Mouse (Mus musculus) splenic B cell, adult 2 months (primary cell): ENCODE data around the gene Tmie.
A peak's percentile ranks its signal among the peaks of the same experiment; 100 is the strongest.
"Not testable (repeated sequence)": the region's sequence is repeated elsewhere in the genome, so short reads cannot be mapped to it uniquely, and the experiment has no call there.

Experiments used
- DNase-seq: peaks from one replicate; pipeline ENCODE4 v3.0.0-alpha.2; 2011; ENCODE audit warnings: low read depth, low spot score
- H3K27me3 ChIP-seq: 2 replicates; pipeline ENCODE4 v1.6.1; 2012; ENCODE audit warnings: mild to moderate bottlenecking, low read length, moderate library complexity, mixed read lengths; ENCODE audit not compliant: control insufficient read depth, poor library complexity, insufficient read depth, severe bottlenecking
- H3K36me3 ChIP-seq: 2 replicates; pipeline ENCODE4 v1.6.1; 2012; ENCODE audit warnings: mild to moderate bottlenecking, low read length, moderate library complexity, mixed read lengths; ENCODE audit not compliant: control insufficient read depth, poor library complexity, insufficient read depth, severe bottlenecking

Gene Tmie

DNA sequence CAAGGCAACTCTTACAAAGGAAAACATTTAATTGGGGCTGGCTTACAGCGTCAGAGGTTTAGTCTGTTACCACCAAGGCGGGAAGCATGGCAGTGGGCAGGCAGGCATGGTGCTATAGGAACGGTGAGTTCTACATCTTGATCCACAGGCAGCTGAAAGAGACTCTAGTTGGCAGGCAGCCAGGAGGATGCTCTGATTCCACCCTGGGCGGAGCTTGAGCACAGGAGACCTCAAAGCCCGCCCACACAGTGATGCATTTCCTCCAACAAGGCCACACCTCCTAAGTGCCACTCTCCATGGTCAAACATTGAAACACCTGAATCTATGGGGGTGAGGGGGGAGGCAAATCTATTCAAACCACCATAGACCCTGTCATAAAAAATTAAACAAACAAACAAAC is 46.9 kb downstream of the Tmie start:
- Histone ChIP-seq H3K27me3 (no peaks in the 10 kb centered on the region), H3K36me3 (no peaks in the 10 kb centered on the region)
- DNase-seq = no peak

DNA sequence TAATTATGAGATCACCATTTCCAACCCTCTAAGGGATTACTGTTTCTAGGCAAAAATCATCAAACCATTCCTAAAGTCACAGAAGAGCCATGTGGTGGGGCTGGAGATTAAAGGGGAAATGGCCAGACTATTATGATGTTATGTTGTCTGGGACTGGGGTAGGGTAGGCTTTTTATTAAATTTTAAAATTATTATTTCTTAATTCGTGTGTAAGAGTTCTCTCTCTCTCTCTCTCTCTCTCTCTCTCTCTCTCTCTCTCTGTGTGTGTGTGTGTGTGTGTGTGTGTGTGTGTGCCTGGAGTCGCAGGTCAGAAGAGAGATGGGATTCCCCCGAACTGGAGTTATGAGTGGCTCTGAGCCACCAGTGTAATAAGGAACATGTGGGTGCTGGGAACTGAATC is 53.5 kb downstream of the Tmie start, which contains the start of gene Prss43:
TSS of gene Prss43 (plus strand) at position 301 of the 400 bp plus-strand sequence.
- Histone ChIP-seq H3K36me3 (no peaks in the 10 kb centered on the region), H3K27me3 (no peaks in the 10 kb centered on the region)
- DNase-seq = no peak

- H3K27me3 ChIP-seq = no peaks in the 10 kb centered on the region
- peak; percentile 31 for DNase-seq
- H3K36me3 ChIP-seq = no peaks in the 10 kb centered on the region
Observed at GRCm38 (mm10) chr9:110825832-110826231, 54.1 kb downstream of the Tmie start.

DNA sequence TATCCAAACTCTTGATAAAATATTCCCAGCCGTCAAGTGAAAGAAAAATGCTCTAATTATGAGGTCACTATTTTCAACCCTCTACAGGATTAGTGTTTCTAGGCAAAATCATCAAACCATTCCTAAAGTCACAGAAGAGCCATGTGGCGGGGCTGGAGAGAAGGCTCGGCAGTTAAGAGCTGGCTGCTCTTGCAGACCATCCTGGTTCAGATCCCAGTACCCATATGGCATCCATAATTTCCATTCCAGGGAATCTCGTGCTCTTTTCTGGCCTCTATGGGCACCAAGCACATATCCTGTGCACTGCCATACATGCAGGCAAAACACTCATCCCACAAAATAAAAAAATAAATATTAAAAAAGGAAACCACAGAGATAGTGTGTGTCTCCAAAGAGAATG is 54.5 kb downstream of the Tmie start:
- no peaks in the 10 kb centered on the region for H3K36me3 ChIP-seq

GRCm38 (mm10) chr9:110821436-110821835 is 58.5 kb downstream of the Tmie start:
- DNase-seq = no peak
- Histone ChIP-seq H3K36me3 (no peaks in the 10 kb centered on the region), H3K27me3 (no peaks in the 10 kb centered on the region)

More for the DNA sequence above, 54.5 kb downstream of the Tmie start:
- H3K27me3 ChIP-seq = no peaks in the 10 kb centered on the region
- DNase-seq = no peak

DNA sequence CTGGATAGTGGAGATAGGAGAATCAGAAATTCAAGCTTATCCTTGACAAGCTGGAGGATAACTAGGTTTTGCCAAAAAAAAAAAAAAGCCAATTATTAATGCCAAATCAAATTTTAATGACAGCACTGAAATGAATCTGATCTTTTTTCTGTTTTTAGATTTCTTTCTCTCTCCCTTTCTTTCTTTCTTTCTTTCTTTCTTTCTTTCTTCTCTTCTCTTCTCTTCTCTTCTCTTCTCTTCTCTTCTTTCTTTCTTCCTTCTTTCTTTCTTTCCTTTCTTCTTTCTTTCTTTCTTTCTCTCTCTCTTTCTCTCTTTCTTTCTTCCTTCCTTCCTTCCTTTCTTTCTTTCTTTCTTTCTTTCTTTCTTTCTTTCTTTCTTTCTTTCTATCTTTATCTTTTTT is 59.4 kb downstream of the Tmie start:
- H3K36me3 ChIP-seq, H3K27me3 ChIP-seq, DNase-seq: not testable (repeated sequence)
